Mouse (Mus musculus) midbrain, embryonic 14.5 days (tissue): Measurements from ENCODE around the gene Gm42957. TPM values are rescaled to one million over a fixed set of nuclear protein-coding genes. Genes with fewer than 3 reads are reported as not detected.
A peak's percentile ranks its signal among the peaks of the same experiment; 100 is the strongest.

Experiments
- ATAC-seq: fragments of 200-750 bp; cut with Nextera tagmentation; 2 replicates; pipeline ENCODE4 v1.8.0; 2017; ENCODE audit warnings: moderate number of reproducible peaks, moderate library complexity; ENCODE audit not compliant: low FRiP score, low TSS enrichment
- DNase-seq: peaks from one replicate; pipeline ENCODE4 v3.0.0-alpha.2; 2015
- H3K27ac ChIP-seq: fragments of 300-500 bp; sonication (generic); replicated peaks from 2 replicates; pipeline ENCODE4 v1.5.1; 2014; ENCODE audit warnings: mild to moderate bottlenecking, low read depth, low read length, moderate library complexity
- H3K27me3 ChIP-seq: fragments of 300-500 bp; sonication (generic); 2 replicates; pipeline ENCODE4 v1.6.1; 2014; ENCODE audit warnings: low read length, control low read depth, mixed read lengths; ENCODE audit not compliant: control insufficient read depth, insufficient read depth
- H3K36me3 ChIP-seq: fragments of 300-500 bp; sonication (generic); 2 replicates; pipeline ENCODE4 v1.6.1; 2014; ENCODE audit warnings: low read length, control low read depth; ENCODE audit not compliant: control insufficient read depth, insufficient read depth
- H3K4me1 ChIP-seq: fragments of 300-500 bp; sonication (generic); 2 replicates; pipeline ENCODE4 v1.6.1; 2014; ENCODE audit warnings: mild to moderate bottlenecking, antibody characterized with exemption, low read length, control low read depth; ENCODE audit not compliant: control insufficient read depth, insufficient read depth
- H3K4me2 ChIP-seq: fragments of 300-500 bp; sonication (generic); 2 replicates; pipeline ENCODE4 v1.6.1; 2014; ENCODE audit warnings: mild to moderate bottlenecking, low read length, moderate library complexity
- H3K4me3 ChIP-seq: fragments of 300-500 bp; sonication (generic); replicated peaks from 2 replicates; pipeline ENCODE4 v1.5.1; 2014; ENCODE audit warnings: low read depth, low read length
- H3K9ac ChIP-seq: fragments of 300-500 bp; sonication (generic); replicated peaks from 2 replicates; pipeline ENCODE4 v1.6.1; 2014; ENCODE audit warnings: mild to moderate bottlenecking, low read length, moderate library complexity
- H3K9me3 ChIP-seq: fragments of 300-500 bp; sonication (generic); 2 replicates; pipeline ENCODE4 v1.6.1; 2016; ENCODE audit warnings: low read length, control low read depth, mixed read lengths; ENCODE audit not compliant: control insufficient read depth
- WGBS: fragments of 180-500 bp; shearing (Covaris S2); extraction: QIAGEN DNeasy Blood & Tissue Kit; methylation state at CpG from one replicate; pipeline ENCODE4 v1.1.7; 2014; 5-methylcytosine and 5-hydroxymethylcytosine counted together
- polyA plus RNA-seq: library from polyadenylated mRNA; unstranded; fragments of >200 nt; fragmentation: Nextera tagmentation; extraction: Ambion mirVana; gene quantifications from 2 replicates; pipeline ENCODE4 v1.2.1, GENCODE M21; 2014

Gm42957 gene
- polyA plus RNA-seq, 1 experiment from 2014 or later, result not detected

- 89% methylated on average over 11 of the region's 11 CpGs for WGBS
- Histone ChIP-seq H3K36me3 (no peaks in the 10 kb centered on the region), H3K9ac (no peak overlapping the region), H3K4me3 (no peak overlapping the region), H3K4me1 (0 out of 2 replicates have a peak, but pooled peaks cover 4% of the 10 kb centered on the region), H3K27me3 (no peaks in the 10 kb centered on the region), H3K27ac (no peak overlapping the region), H3K4me2 (no peak overlapping the region), H3K9me3 (no peaks in the 10 kb centered on the region)
- no peak for DNase-seq
- no peak for ATAC-seq
These were observed 53.6 kb downstream of the Gm42957 start for GRCm38 (mm10) chr3:96688854-96689253.

- Histone ChIP-seq H3K4me1 (0 out of 2 replicates have a peak, but pooled peaks cover 4% of the 10 kb centered on the region), H3K27ac (no peak overlapping the region), H3K9me3 (no peaks in the 10 kb centered on the region), H3K27me3 (no peaks in the 10 kb centered on the region), H3K4me2 (no peak overlapping the region), H3K36me3 (no peaks in the 10 kb centered on the region), H3K9ac (no peak overlapping the region), H3K4me3 (no peak overlapping the region)
- no peak for ATAC-seq
- 52% methylated on average over 3 of the region's 3 CpGs for WGBS
- DNase-seq, result no peak
These were observed 55.0 kb downstream of the Gm42957 start for GRCm38 (mm10) chr3:96690298-96690697.

GRCm38 (mm10) chr3:96692506-96692905 is 57.2 kb downstream of the Gm42957 start:
- Histone ChIP-seq H3K9ac (no peak overlapping the region), H3K27ac (no peak overlapping the region)
- WGBS, result 14% methylated on average over 3 of the region's 3 CpGs

GRCm38 (mm10) chr3:96693579-96693978 is 58.3 kb downstream of the Gm42957 start:
- peaks cover 15% of the 10 kb centered on the region for H3K4me1 ChIP-seq
- WGBS, result 96% methylated on average over 1 of the region's 1 CpGs
- H3K27ac ChIP-seq, result no peak overlapping the region
- H3K4me3 ChIP-seq, result no peak overlapping the region
- H3K27me3 ChIP-seq, result no peaks in the 10 kb centered on the region
- H3K4me2 ChIP-seq, result no peak overlapping the region
- no peaks in the 10 kb centered on the region for H3K36me3 ChIP-seq
- DNase-seq (no peak), ATAC-seq (no peak)
- H3K9ac ChIP-seq, result no peak overlapping the region
- no peaks in the 10 kb centered on the region for H3K9me3 ChIP-seq

More at GRCm38 (mm10) chr3:96692506-96692905, 57.2 kb downstream of the Gm42957 start:
- DNase-seq (peak; percentile 33), ATAC-seq (no peak)
- Histone ChIP-seq H3K4me3 (no peak overlapping the region), H3K9me3 (no peaks in the 10 kb centered on the region), H3K36me3 (no peaks in the 10 kb centered on the region), H3K4me2 (no peak overlapping the region), H3K4me1 (peaks cover 9% of the 10 kb centered on the region), H3K27me3 (no peaks in the 10 kb centered on the region)

- WGBS, result under 1% methylated on average over 35 of the region's 35 CpGs
- DNase-seq (peak; percentile 77), ATAC-seq (peak; percentile 62; the same call in 1 of the 2 replicates)
- H3K4me3 ChIP-seq, result peak within 1 kb of the TSS; percentile 80
- peak within 1 kb of the TSS; percentile 73 for H3K4me2 ChIP-seq
- H3K9me3 ChIP-seq, result no peaks in the 10 kb centered on the region
- H3K4me1 ChIP-seq, result peaks cover 11% of the 10 kb centered on the region
- H3K27me3 ChIP-seq, result no peaks in the 10 kb centered on the region
- peak within 1 kb of the TSS; percentile 91 for H3K27ac ChIP-seq
- peak within 1 kb of the TSS; percentile 80 for H3K9ac ChIP-seq
- H3K36me3 ChIP-seq, result peaks cover 11% of the 10 kb centered on the region; the same call in 1 of the 2 replicates
These were observed 61.0 kb downstream of the Gm42957 start, which contains the start of gene Pias3 for GRCm38 (mm10) chr3:96696198-96696765. Pias3 (plus strand) TSS chr3:96696384.

- DNase-seq (peak; percentile 90), ATAC-seq (peak; percentile 91)
- H3K27me3 ChIP-seq, result no peaks in the 10 kb centered on the region
- H3K9ac ChIP-seq, result peak overlapping the region; percentile 80
- no peaks in the 10 kb centered on the region for H3K9me3 ChIP-seq
- peaks cover 11% of the 10 kb centered on the region for H3K4me1 ChIP-seq
- H3K4me3 ChIP-seq, result peak overlapping the region; percentile 80
- H3K27ac ChIP-seq, result peak overlapping the region; percentile 91
- H3K4me2 ChIP-seq, result peak overlapping the region; percentile 73
- H3K36me3 ChIP-seq, result peaks cover 18% of the 10 kb centered on the region
- under 1% methylated on average over 85 of the region's 85 CpGs for WGBS
These were observed 61.8 kb downstream of the Gm42957 start for GRCm38 (mm10) chr3:96696766-96697732.

- H3K36me3 ChIP-seq, result peaks cover 33% of the 10 kb centered on the region
- ATAC-seq, result no peak
- no peaks in the 10 kb centered on the region for H3K9me3 ChIP-seq
- H3K27me3 ChIP-seq, result no peaks in the 10 kb centered on the region
- H3K4me1 ChIP-seq, result peaks cover 11% of the 10 kb centered on the region
- 56% methylated on average over 19 of the region's 19 CpGs for WGBS
- no peak overlapping the region for H3K9ac ChIP-seq
- no peak for DNase-seq
- no peak overlapping the region for H3K4me2 ChIP-seq
- H3K4me3 ChIP-seq, result no peak overlapping the region
- no peak overlapping the region for H3K27ac ChIP-seq
These were observed 63.9 kb downstream of the Gm42957 start for GRCm38 (mm10) chr3:96698993-96699690.

GRCm38 (mm10) chr3:96700376-96700775 is 65.1 kb downstream of the Gm42957 start:
- DNase-seq, result peak; percentile 50

More at GRCm38 (mm10) chr3:96700376-96700775, 65.1 kb downstream of the Gm42957 start:
- H3K4me2 ChIP-seq, result no peak overlapping the region
- no peaks in the 10 kb centered on the region for H3K27me3 ChIP-seq
- no peak overlapping the region for H3K27ac ChIP-seq
- H3K36me3 ChIP-seq, result peaks cover 38% of the 10 kb centered on the region
- no peak for ATAC-seq
- no peak overlapping the region for H3K4me3 ChIP-seq
- WGBS, result 54% methylated on average over 7 of the region's 7 CpGs
- no peak overlapping the region for H3K9ac ChIP-seq
- peaks cover 11% of the 10 kb centered on the region for H3K4me1 ChIP-seq
- no peaks in the 10 kb centered on the region for H3K9me3 ChIP-seq
